Mouse (Mus musculus) liver, postnatal 0 days (tissue): ENCODE data around the gene Hsf5. TPM values are rescaled to one million over a fixed set of nuclear protein-coding genes. Genes with fewer than 3 reads are reported as not detected.

Experiments used
- ATAC-seq: fragments of 200-750 bp; cut with Nextera tagmentation; 2 replicates; pipeline ENCODE4 v1.8.0; 2017; ENCODE audit warnings: mild to moderate bottlenecking, moderate library complexity
- DNase-seq: peaks from one replicate; pipeline ENCODE4 v3.0.0-alpha.2; 2016
- H3K27ac ChIP-seq: fragments of 300-500 bp; sonication (generic); 2 replicates; pipeline ENCODE4 v1.5.1; 2014; ENCODE audit warnings: antibody characterized with exemption, moderate library complexity, mild to moderate bottlenecking, low read depth
- H3K27me3 ChIP-seq: fragments of 300-500 bp; sonication (generic); 2 replicates; pipeline ENCODE4 v1.6.1; 2014; ENCODE audit warnings: low read length, control low read depth, mixed read lengths; ENCODE audit not compliant: insufficient read depth
- H3K36me3 ChIP-seq: fragments of 300-500 bp; sonication (generic); replicated peaks from 2 replicates; pipeline ENCODE4 v1.6.1; 2014; ENCODE audit warnings: mild to moderate bottlenecking, control low read depth, low read length, moderate library complexity, mixed read lengths; ENCODE audit not compliant: insufficient read depth
- H3K4me1 ChIP-seq: fragments of 300-500 bp; sonication (generic); 2 replicates; pipeline ENCODE4 v1.6.1; 2014; ENCODE audit warnings: antibody characterized with exemption, mild to moderate bottlenecking, control low read depth; ENCODE audit not compliant: insufficient read depth
- H3K4me2 ChIP-seq: fragments of 300-500 bp; sonication (generic); 2 replicates; pipeline ENCODE4 v1.6.1; 2014; ENCODE audit warnings: low read depth, mild to moderate bottlenecking, low read length, moderate library complexity, mixed read lengths
- H3K4me3 ChIP-seq: fragments of 300-500 bp; sonication (generic); 2 replicates; pipeline ENCODE4 v1.5.1; 2014; ENCODE audit warnings: low read depth, low read length
- H3K9ac ChIP-seq: fragments of 300-500 bp; sonication (generic); replicated peaks from 2 replicates; pipeline ENCODE4 v1.6.1; 2014; ENCODE audit warnings: mild to moderate bottlenecking, moderate library complexity
- H3K9me3 ChIP-seq: fragments of 300-500 bp; sonication (generic); 2 replicates; pipeline ENCODE4 v1.6.1; 2016; ENCODE audit warnings: mild to moderate bottlenecking, control low read depth, low read length, mixed read lengths
- CTCF ChIP-seq: sonication (generic); IDR thresholded peaks from 2 replicates; pipeline ENCODE4 v1.5.1; 2016; ENCODE audit warnings: antibody characterized with exemption, low read depth
- EP300 ChIP-seq: IDR thresholded peaks from 2 replicates; pipeline ENCODE4 v1.6.1; 2016; ENCODE audit warnings: antibody characterized with exemption, low read depth, mild to moderate bottlenecking
- WGBS: fragments of 180-500 bp; shearing (Covaris S2); extraction: QIAGEN DNeasy Blood & Tissue Kit; methylation state at CpG from one replicate; pipeline ENCODE4 v1.1.7; 2014; ENCODE audit not compliant: insufficient replicate concordance; 5-methylcytosine and 5-hydroxymethylcytosine counted together
- polyA plus RNA-seq: library from polyadenylated mRNA; unstranded; fragments of >200 nt; fragmentation: Nextera tagmentation; extraction: Ambion mirVana; gene quantifications from 2 replicates; pipeline ENCODE4 v1.2.1, GENCODE M21; 2015

The Hsf5 gene
- polyA plus RNA-seq, 1 experiment from 2014 or later, result not detected

DNA sequence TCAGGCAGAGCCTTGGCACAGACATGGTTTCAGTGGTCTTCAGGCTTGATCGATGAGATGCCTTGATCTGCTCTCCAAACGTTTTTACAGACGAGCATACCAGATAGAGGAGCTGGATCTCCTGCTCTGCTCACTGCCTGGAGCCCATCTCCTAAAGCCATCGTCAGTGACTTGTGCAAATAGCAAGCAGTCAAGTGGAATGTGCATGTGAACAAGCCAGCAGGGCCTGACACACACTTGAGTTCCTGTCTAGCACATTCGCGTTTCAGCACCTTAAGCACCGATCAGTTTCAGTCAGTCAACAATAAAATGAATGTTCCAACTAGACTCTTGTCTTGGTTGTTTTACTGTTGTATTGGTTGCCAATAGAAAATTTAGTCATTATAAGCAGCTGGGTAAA, 42.3 kb downstream of the Hsf5 start:
- no peak for TF ChIP-seq EP300
- no peak for TF ChIP-seq CTCF
- no peak for ATAC-seq
- Histone ChIP-seq H3K9ac (no peak overlapping the region), H3K4me1 (no peaks in the 10 kb centered on the region), H3K36me3 (no peaks in the 10 kb centered on the region), H3K27ac (no peak overlapping the region), H3K4me2 (no peak overlapping the region), H3K4me3 (no peak overlapping the region), H3K27me3 (no peaks in the 10 kb centered on the region), H3K9me3 (no peaks in the 10 kb centered on the region)
- DNase-seq, result no peak
- WGBS, result 67% methylated on average over 7 of the region's 7 CpGs

DNA sequence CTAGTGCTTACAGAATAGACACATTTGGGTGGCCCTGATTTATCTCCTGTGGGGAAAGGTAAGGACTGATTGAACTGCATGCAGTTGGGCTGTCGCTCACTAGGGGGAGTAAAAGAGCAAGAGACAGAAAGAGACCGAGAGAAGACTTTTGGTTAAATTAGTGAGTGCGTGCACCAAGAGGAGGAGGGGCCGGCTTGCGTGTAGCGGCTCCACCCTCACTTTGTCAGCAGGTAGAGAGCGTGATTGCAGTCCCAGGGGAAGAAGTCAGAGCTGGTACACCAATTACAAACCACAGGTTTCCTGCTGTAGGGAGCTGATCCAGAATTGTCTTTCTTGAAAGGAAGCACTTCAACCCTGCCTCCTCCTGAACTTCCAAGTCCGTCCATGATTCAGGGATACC, 45.4 kb downstream of the Hsf5 start, which contains the start of gene Rnf43:
Gene Rnf43, plus strand, starts transcription at position 316 of the 400 bp plus-strand sequence.
- peak within 1 kb of the TSS; percentile 67 for H3K27ac ChIP-seq
- TF ChIP-seq CTCF, result peak; percentile 94
- peak; percentile 59; the same call in 1 of the 2 replicates for TF ChIP-seq EP300
- peak within 1 kb of the TSS; percentile 48 for H3K4me3 ChIP-seq
- H3K4me1 ChIP-seq, result no peaks in the 10 kb centered on the region
- no peaks in the 10 kb centered on the region for H3K27me3 ChIP-seq
- H3K9ac ChIP-seq, result peak within 1 kb of the TSS; percentile 53
- H3K4me2 ChIP-seq, result peak within 1 kb of the TSS; percentile 71
- no peaks in the 10 kb centered on the region for H3K9me3 ChIP-seq
- DNase-seq (peak; percentile 89), ATAC-seq (peak; percentile 95)
- WGBS, result under 1% methylated on average over 8 of the region's 8 CpGs
- H3K36me3 ChIP-seq, result no peaks in the 10 kb centered on the region

DNA sequence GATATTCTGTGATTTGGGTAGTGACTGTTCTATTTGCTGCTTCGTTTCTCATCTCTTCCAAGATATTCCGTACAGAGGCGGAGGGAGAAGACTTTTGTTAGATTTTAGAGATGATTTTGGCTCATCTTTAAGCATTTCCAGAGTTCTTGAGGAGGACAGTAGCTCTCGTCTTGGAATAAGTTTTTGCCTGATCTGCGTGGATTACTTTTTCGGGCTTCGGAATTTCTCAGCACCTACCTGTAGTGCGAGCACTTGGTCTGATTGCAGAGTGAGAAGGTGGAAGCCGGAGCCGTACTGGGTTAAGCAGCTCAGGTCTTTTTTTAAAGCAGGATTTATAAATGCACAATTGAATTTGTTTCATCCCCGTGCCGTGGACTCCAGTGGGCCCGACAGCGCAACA, 45.9 kb downstream of the Hsf5 start:
- H3K4me3 ChIP-seq, result peak overlapping the region; percentile 48
- peak overlapping the region; percentile 67 for H3K27ac ChIP-seq
- H3K9ac ChIP-seq, result peak overlapping the region; percentile 53
- DNase-seq, result no peak
- peak overlapping the region; percentile 71 for H3K4me2 ChIP-seq
- no peaks in the 10 kb centered on the region for H3K27me3 ChIP-seq
- ATAC-seq, result peak; percentile 40; the same call in 1 of the 2 replicates
- H3K36me3 ChIP-seq, result no peaks in the 10 kb centered on the region
- no peaks in the 10 kb centered on the region for H3K9me3 ChIP-seq
- 15% methylated on average over 14 of the region's 14 CpGs for WGBS
- H3K4me1 ChIP-seq, result no peaks in the 10 kb centered on the region
- no peak for TF ChIP-seq EP300
- no peak for TF ChIP-seq CTCF

GRCm38 (mm10) chr11:87663948-87664347, 47.0 kb downstream of the Hsf5 start:
- peak overlapping the region; percentile 55; the same call in 1 of the 2 replicates for H3K9ac ChIP-seq
- no peak for TF ChIP-seq EP300
- no peak for TF ChIP-seq CTCF
- H3K9me3 ChIP-seq, result no peaks in the 10 kb centered on the region
- no peaks in the 10 kb centered on the region for H3K4me1 ChIP-seq
- H3K27ac ChIP-seq, result peak overlapping the region; percentile 48; the same call in 1 of the 2 replicates
- H3K27me3 ChIP-seq, result no peaks in the 10 kb centered on the region
- DNase-seq, result no peak
- peak overlapping the region; percentile 48 for H3K4me3 ChIP-seq
- peak overlapping the region; percentile 71 for H3K4me2 ChIP-seq
- H3K36me3 ChIP-seq, result no peaks in the 10 kb centered on the region
- no peak for ATAC-seq
- WGBS, result 63% methylated on average over 6 of the region's 6 CpGs

DNA sequence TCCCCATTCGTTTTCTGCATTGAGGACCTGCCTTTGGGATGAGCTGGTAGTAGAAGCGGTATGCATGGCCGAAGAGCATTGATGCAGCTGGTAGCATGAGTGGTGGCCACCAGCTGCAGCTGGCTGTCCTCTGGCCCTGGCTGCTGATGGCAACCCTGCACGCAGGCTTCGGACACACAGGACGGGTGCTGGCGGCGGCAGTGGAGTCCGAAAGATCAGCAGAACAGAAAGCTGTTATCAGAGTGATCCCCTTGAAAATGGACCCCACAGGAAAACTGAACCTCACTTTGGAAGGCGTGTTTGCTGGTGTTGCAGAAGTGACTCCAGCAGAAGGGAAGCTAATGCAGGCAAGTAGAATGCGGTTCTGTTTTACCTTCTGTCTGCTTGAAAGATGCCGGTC, 47.6 kb downstream of the Hsf5 start:
- peak overlapping the region; percentile 48 for H3K4me3 ChIP-seq
- ATAC-seq (no peak), DNase-seq (no peak)
- WGBS, result 66% methylated on average over 12 of the region's 12 CpGs
- peak overlapping the region; percentile 71 for H3K4me2 ChIP-seq
- peak overlapping the region; percentile 55; the same call in 1 of the 2 replicates for H3K9ac ChIP-seq
- no peaks in the 10 kb centered on the region for H3K27me3 ChIP-seq
- H3K9me3 ChIP-seq, result no peaks in the 10 kb centered on the region
- no peaks in the 10 kb centered on the region for H3K36me3 ChIP-seq
- H3K4me1 ChIP-seq, result no peaks in the 10 kb centered on the region
- no peak for TF ChIP-seq CTCF
- TF ChIP-seq EP300, result no peak
- H3K27ac ChIP-seq, result peak overlapping the region; percentile 48; the same call in 1 of the 2 replicates

GRCm38 (mm10) chr11:87665224-87665623, 48.3 kb downstream of the Hsf5 start:
- Histone ChIP-seq H3K4me2 (peak overlapping the region; percentile 71), H3K9me3 (no peaks in the 10 kb centered on the region), H3K27ac (peak overlapping the region; percentile 31; the same call in 1 of the 2 replicates), H3K4me1 (no peaks in the 10 kb centered on the region), H3K9ac (no peak overlapping the region; the same call in 1 of the 2 replicates), H3K4me3 (peak overlapping the region; percentile 13; the same call in 1 of the 2 replicates), H3K27me3 (no peaks in the 10 kb centered on the region), H3K36me3 (no peaks in the 10 kb centered on the region)
- WGBS, result 55% methylated on average over 6 of the region's 6 CpGs
- ATAC-seq, result no peak
- DNase-seq, result no peak
- TF ChIP-seq EP300 (no peak), CTCF (no peak)

DNA sequence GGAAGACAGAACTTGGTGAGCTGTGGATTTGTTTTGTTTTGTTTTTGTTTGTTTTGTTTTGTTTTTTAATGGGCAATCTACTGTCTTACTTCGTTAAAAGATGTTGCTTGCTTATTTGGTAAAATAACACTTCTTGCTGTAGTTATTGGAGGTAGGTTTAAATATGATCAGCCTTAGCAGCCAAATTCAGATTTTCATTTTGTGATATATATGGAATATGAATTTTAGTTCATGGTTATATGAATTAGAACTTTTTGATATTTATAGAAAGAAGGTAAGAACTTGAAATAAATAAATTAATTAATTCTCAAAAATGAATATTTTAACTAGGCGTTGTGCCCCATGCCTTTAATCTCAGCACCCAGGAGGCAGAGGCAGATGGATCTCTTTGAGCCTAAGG, 48.7 kb downstream of the Hsf5 start:
- H3K4me2 ChIP-seq, result peak overlapping the region; percentile 71
- no peaks in the 10 kb centered on the region for H3K4me1 ChIP-seq
- 64% methylated on average over 2 of the region's 2 CpGs for WGBS
- ATAC-seq, result no peak
- peak overlapping the region; percentile 84 for H3K27ac ChIP-seq
- no peaks in the 10 kb centered on the region for H3K9me3 ChIP-seq
- DNase-seq, result no peak
- peak overlapping the region; percentile 36 for H3K4me3 ChIP-seq
- no peaks in the 10 kb centered on the region for H3K36me3 ChIP-seq
- TF ChIP-seq CTCF (no peak), EP300 (no peak)
- H3K27me3 ChIP-seq, result no peaks in the 10 kb centered on the region
- peak overlapping the region; percentile 37 for H3K9ac ChIP-seq
